Mouse (Mus musculus): ENCODE measurements around the gene Fry. TPM values are rescaled to one million over a fixed set of nuclear protein-coding genes. Genes with fewer than 3 reads are reported as not detected.

The Fry gene
- total RNA-seq, 1 experiment from 2014 or later: 115 TPM

DNA sequence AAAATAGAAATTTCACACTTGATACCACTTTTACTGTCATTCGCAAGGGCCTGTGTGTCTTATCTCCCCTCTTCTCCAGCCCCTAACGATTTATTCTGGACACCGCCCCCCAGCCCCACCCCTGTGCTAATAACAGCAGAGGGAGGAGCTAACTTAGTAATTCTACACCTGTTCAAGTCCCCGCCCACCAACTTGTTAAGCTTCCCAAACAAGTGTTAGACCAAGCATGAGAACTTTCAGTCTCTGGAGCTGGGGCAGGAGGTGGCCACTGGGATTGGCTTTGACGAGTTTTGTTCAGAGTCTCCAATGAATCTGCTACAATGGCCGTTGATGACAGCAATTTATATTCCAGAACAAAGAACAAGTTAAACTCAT, 77.8 kb downstream of the Fry start:
- ATAC-seq (ENCODE audit: extremely low read depth, insufficient number of reproducible peaks, low FRiP score, poor library complexity, severe bottlenecking): 0 out of 2 replicates have a peak, but pooled peaks have one; percentile 13

GRCm38 (mm10) chr5:150196881-150197311, 78.5 kb downstream of the Fry start:
- no peak for ATAC-seq (ENCODE audit: extremely low read depth, insufficient number of reproducible peaks, low FRiP score, poor library complexity, severe bottlenecking)

DNA sequence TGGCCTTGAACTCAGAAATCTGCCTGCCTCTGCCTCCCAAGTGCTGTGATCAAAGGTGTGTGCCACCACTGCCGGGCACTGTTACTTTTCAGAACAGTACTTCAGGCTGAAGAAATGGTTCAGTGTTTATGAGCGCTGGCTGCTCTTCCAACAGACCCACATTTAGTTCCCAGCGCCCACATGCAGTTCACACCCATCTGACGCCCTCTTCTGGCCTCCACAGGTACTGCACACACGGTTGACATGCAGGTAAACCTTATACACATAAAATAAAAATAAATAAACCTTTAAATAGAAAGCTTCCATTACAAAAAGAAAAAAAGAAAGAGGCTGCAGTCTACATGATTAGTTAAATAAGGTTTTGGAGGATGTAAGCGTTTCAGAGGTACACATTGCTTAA, 88.3 kb downstream of the Fry start:
- no peak for ATAC-seq (ENCODE audit: extremely low read depth, insufficient number of reproducible peaks, low FRiP score, poor library complexity, severe bottlenecking)

- ATAC-seq (ENCODE audit: extremely low read depth, insufficient number of reproducible peaks, low FRiP score, poor library complexity, severe bottlenecking): no peak
Measured at GRCm38 (mm10) chr5:150207596-150207995, 89.2 kb downstream of the Fry start.

DNA sequence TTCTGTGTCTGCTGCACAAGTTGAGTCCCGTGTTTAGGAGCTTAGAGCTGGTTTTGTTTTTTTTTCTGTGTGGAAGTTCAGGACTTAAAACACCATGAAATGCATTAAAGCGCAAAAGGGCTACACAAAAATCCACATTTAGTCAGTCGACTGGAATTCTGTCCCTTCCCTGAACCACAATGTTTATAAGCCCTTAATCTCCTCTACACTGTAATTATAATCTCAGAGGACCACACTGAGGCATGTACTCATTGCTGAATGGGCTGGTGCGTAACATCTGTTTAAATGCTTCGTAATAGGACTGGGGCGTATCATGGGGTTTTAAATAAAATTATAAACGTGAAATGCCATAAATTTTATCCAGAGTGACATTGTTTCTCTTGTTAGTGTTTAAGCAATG, 89.6 kb downstream of the Fry start:
- no peak for ATAC-seq (ENCODE audit: extremely low read depth, insufficient number of reproducible peaks, low FRiP score, poor library complexity, severe bottlenecking)

- ATAC-seq (ENCODE audit: extremely low read depth, insufficient number of reproducible peaks, low FRiP score, poor library complexity, severe bottlenecking): no peak
Measured at GRCm38 (mm10) chr5:150214081-150214480, 95.6 kb downstream of the Fry start.

GRCm38 (mm10) chr5:150216066-150216465, 97.6 kb downstream of the Fry start:
- peak; percentile 71; the same call in 1 of the 2 replicates for ATAC-seq (ENCODE audit: extremely low read depth, insufficient number of reproducible peaks, low FRiP score, poor library complexity, severe bottlenecking)

- no peak for ATAC-seq (ENCODE audit: extremely low read depth, insufficient number of reproducible peaks, low FRiP score, poor library complexity, severe bottlenecking)
Measured at GRCm38 (mm10) chr5:150219457-150219856, 101.0 kb downstream of the Fry start.

DNA sequence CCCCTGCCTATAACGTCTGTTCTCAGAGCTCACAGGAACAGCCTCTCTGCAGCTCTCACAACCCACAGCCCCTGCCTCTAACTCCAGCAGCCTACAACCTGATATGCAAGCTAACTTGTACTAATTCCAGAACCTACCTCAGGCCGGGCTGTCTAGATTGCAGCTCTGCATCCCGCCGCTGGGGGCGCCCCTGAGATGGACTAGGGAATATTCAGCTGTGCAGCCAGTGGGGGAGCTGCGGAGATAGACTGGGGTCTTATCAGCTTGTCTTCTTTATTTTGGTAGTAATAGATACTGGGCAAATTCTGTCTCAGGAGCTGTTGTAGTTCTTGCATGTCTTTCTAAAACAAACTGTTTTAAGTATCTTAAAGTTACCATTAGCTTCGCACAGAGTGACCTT, 101.9 kb downstream of the Fry start:
- ATAC-seq (ENCODE audit: extremely low read depth, insufficient number of reproducible peaks, low FRiP score, poor library complexity, severe bottlenecking): peak; percentile 39; the same call in 1 of the 2 replicates

- no peak for ATAC-seq (ENCODE audit: extremely low read depth, insufficient number of reproducible peaks, low FRiP score, poor library complexity, severe bottlenecking)
Measured at GRCm38 (mm10) chr5:150221806-150222205, 103.4 kb downstream of the Fry start.

DNA sequence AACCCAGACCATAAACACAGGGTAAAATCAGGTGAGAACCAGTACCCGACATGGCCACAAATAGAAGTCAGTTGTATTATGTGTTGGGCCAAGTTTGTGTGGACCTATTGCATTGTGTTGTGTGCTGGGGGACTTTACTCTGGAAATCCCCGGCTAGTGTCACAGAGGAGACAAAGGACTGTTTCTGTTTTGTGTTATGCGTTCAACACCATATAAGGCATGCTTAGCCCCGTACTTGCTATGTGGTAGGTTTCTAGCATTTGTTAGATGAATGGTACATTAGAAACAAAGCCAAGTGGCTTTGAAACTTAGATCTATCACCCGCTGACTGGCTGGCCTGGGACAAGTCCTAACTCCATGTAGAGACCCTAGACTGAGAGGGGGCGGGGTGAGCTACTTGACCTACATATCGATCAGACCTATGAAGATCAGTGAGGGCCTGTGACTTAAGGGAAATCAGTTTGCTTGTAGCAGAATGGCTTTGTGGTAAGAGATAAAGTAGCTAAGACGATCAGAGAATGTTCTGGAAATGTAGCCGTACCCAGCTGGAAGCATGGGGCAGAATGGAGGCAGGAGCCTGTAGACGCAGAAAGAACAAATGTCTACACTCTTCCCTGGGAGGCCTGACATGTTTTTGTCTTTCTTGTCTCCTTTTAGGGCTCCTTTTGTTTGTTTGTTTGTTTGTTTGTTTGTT, 105.2 kb downstream of the Fry start:
- ATAC-seq (ENCODE audit: extremely low read depth, insufficient number of reproducible peaks, low FRiP score, poor library complexity, severe bottlenecking): no peak

DNA sequence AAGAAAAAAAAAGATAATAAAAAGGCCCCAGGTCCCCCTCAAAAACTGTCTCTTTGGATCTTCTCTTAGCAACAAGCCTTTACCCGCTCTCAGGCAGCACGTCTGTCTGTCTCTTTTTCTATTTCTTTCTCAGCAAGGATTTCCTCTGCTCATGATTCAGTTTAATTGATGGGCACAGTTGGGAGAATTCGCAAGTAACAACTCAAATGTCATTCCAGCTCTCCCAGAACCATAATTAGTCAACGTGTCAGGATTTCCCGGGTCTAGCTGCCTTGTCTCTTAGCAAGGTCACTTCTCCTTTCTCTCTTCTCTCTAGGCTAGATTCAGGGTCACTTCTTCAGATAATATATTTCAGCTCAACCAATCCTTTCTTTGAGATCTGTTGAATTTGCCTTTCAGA, 110.6 kb downstream of the Fry start:
- no peak for ATAC-seq (ENCODE audit: extremely low read depth, insufficient number of reproducible peaks, low FRiP score, poor library complexity, severe bottlenecking)

GRCm38 (mm10) chr5:150229776-150230175, 111.3 kb downstream of the Fry start:
- ATAC-seq (ENCODE audit: extremely low read depth, insufficient number of reproducible peaks, low FRiP score, poor library complexity, severe bottlenecking): no peak

DNA sequence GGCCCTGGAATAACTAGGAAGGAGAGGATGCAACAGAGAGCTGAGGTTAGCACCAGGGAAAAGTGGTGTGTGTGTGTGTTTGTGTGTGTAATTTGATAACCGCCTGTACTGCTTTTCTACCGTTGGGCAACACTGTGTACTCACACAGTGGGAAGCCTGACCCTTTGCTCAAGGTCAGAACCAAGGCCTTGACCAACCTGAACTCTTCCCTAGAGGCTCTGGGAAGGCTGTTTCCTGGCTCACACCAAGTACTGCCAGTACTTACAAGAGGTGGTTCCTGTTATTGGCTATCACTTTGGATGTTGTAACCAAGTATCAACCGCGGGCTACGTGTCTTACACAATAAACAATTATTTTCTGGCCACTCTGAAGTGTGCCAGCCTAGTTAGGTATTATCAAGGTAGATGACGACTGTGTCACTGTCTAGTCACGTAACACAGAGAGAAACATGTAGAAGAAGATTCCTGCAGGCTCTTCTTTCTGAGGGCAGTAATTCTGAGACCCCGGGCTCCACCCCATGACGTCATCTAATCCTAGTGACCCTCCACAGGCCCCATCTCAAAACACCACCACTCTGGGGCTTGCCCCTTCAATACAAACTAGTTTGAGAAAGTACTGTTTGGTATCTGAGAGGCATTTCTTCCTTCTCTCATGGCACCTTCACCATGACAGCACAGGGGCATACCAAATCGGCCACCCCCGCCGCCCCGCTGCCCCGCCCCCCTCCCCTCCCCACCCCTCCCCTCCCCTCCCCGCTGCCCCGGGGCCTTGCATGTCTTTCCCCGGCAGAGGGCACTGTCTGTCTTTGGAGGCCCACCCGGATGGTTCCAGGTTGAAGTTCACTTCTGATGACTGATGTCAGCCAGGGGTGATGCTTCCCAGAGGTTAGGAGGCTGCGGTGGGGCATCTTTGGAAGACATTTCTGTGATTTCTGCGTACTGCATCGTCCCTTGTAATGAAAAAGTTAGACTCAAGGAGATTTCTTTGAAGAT, 114.0 kb downstream of the Fry start:
- ATAC-seq (ENCODE audit: extremely low read depth, insufficient number of reproducible peaks, low FRiP score, poor library complexity, severe bottlenecking): no peak

DNA sequence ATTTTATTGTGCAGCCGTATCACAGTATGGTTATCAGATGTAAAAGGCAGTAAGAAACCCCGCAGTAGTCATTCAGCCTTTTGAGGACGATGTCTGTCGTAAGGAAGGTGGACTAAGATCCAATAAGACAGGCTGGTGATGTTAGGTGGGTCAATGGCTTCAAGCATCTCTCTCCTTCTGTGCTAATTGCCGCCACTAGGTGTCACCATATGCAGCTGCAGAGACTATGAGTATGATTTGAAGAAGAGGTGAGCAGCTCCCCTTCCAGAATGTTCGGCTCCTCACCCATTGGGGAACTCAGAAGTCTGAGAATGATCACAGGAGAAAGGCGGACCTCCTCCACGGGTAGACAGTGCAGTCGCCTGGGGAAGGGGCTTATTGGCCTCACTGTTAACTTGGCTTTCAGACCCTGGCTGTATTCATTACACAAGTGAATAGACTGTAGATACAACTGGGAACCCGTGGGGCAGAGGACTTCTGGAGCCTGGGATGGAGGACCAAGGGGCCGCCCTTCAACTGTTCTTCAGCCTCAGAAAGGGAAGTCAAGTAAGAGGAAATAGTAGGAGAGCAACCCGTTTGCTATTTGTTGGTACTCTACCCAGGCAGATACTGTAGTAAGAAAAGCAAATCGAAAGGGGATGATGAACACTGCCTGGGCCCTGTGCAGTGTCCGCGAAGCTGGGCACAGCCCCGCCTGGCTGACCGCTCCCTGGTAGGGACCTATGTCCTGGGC, 114.9 kb downstream of the Fry start:
- ATAC-seq (ENCODE audit: extremely low read depth, insufficient number of reproducible peaks, low FRiP score, poor library complexity, severe bottlenecking): peak; percentile 80

GRCm38 (mm10) chr5:150235931-150236330, 117.5 kb downstream of the Fry start:
- ATAC-seq (ENCODE audit: extremely low read depth, insufficient number of reproducible peaks, low FRiP score, poor library complexity, severe bottlenecking): no peak

DNA sequence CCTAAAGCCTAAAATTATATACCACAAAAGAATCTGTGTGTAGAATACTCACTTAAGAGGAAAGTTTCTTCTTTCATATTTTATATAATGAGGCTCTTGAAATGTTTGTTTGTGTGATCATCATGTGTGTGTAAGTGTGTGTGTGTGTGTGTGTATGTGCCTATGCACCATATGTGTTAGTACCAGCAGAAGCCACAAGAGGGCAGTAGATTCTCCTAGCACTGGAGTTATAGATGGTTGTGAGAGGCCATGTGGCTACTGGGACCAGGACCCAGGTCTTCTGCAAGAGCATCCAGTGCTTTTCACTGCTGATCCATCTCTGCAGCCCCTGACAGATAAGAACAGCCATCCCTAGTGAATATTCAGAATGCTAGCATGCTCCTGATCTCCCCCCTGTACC, 118.2 kb downstream of the Fry start:
- ATAC-seq (ENCODE audit: extremely low read depth, insufficient number of reproducible peaks, low FRiP score, poor library complexity, severe bottlenecking): no peak

DNA sequence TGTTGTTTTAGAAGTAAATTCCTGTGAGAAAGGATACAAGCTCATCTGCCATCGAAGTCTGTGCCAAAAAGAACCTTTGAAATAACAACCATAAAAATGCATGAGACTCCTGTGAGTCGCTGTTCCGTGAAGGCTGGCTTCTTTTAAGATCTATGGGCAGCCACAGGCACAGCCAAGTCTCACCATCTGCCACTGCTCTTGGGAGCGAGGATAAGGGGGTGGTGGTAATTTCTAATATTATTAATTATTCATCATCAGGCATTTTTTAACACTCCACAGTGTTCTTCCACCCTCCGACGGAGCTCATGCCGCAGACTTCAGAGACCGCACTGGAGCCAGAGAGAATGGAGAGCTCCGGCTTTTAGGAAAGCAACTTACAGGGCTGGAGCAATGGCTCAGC, 123.2 kb downstream of the Fry start:
- no peak for ATAC-seq (ENCODE audit: extremely low read depth, insufficient number of reproducible peaks, low FRiP score, poor library complexity, severe bottlenecking)

GRCm38 (mm10) chr5:150246737-150247136, 128.3 kb downstream of the Fry start:
- 0 out of 2 replicates have a peak, but pooled peaks have one; percentile 39 for ATAC-seq (ENCODE audit: extremely low read depth, insufficient number of reproducible peaks, low FRiP score, poor library complexity, severe bottlenecking)

Data from neutrophil, adult 5-6 weeks (primary cell).